Mouse (Mus musculus): Measurements from ENCODE around the gene Entpd2. TPM values are rescaled to one million over a fixed set of nuclear protein-coding genes. Genes with fewer than 3 reads are reported as not detected.

Entpd2 gene
- polyA plus RNA-seq, 1 experiment from 2014 or later = 33.9 TPM

GRCm38 (mm10) chr2:25430395-25431233 lies 34.9 kb downstream of the Entpd2 start:
- H3K9me3 ChIP-seq (ENCODE audit: control insufficient read depth) = no peaks in the 10 kb centered on the region
- H3K36me3 ChIP-seq (ENCODE audit: control insufficient read depth, insufficient read depth) = no peaks in the 10 kb centered on the region
- H3K27me3 ChIP-seq (replicated peaks; ENCODE audit: control insufficient read depth, insufficient read depth, low read length) = peaks cover 4% of the 10 kb centered on the region; the same call in 1 of the 2 replicates
- no peak overlapping the region for H3K4me3 ChIP-seq (ENCODE audit: low read depth, low read length)
- no peak for ATAC-seq
- no peak overlapping the region for H3K4me2 ChIP-seq (replicated peaks; ENCODE audit: low read depth)
- H3K4me1 ChIP-seq (replicated peaks; ENCODE audit: control insufficient read depth, insufficient read depth, low read length) = no peaks in the 10 kb centered on the region; the same call in 1 of the 2 replicates
- 83% methylated on average over 17 of the region's 17 CpGs for WGBS
- no peak overlapping the region for H3K9ac ChIP-seq (ENCODE audit: low read depth, low read length)
- TF ChIP-seq CTCF (IDR thresholded peaks at IDR 0.05; ENCODE audit: low read depth) = no peak
- no peak overlapping the region for H3K27ac ChIP-seq (ENCODE audit: low read depth, low read length)

DNA sequence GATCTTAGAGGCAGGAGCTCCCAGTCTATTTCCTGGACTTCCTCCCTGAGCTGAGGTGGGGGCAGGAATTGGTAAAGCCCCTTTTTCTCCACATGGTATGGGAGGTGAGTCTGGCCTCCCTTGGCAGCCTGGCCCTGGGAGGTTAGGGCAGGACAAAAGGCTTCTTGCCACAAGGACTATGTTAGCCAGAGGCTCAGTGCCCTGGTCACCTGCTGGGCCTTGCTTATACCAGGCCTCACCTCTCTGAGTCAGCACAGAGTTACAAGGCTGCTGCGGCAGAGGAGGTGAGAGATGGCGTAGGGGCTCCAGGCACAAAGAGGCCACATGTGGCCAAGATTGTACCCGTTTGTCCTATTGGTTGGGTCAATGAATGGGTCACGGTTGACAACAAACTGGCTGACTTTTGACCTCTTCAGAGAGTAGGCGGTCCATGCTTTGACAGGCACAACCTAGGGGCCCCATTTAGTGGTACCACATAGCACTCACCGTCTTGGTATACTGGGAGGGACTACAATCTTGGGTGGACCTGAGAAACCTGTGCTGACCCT lies 35.7 kb downstream of the Entpd2 start:
- Histone ChIP-seq H3K27ac (ENCODE audit: low read depth, low read length) (no peak overlapping the region), H3K4me2 (replicated peaks; ENCODE audit: low read depth) (no peak overlapping the region), H3K36me3 (ENCODE audit: control insufficient read depth, insufficient read depth) (no peaks in the 10 kb centered on the region), H3K4me1 (replicated peaks; ENCODE audit: control insufficient read depth, insufficient read depth, low read length) (no peaks in the 10 kb centered on the region; the same call in 1 of the 2 replicates), H3K9ac (ENCODE audit: low read depth, low read length) (no peak overlapping the region), H3K27me3 (replicated peaks; ENCODE audit: control insufficient read depth, insufficient read depth, low read length) (no peaks in the 10 kb centered on the region; the same call in 1 of the 2 replicates), H3K4me3 (ENCODE audit: low read depth, low read length) (no peak overlapping the region), H3K9me3 (ENCODE audit: control insufficient read depth) (no peaks in the 10 kb centered on the region)
- no peak for TF ChIP-seq CTCF (IDR thresholded peaks at IDR 0.05; ENCODE audit: low read depth)
- WGBS = 80% methylated on average over 6 of the region's 6 CpGs
- ATAC-seq = no peak

DNA sequence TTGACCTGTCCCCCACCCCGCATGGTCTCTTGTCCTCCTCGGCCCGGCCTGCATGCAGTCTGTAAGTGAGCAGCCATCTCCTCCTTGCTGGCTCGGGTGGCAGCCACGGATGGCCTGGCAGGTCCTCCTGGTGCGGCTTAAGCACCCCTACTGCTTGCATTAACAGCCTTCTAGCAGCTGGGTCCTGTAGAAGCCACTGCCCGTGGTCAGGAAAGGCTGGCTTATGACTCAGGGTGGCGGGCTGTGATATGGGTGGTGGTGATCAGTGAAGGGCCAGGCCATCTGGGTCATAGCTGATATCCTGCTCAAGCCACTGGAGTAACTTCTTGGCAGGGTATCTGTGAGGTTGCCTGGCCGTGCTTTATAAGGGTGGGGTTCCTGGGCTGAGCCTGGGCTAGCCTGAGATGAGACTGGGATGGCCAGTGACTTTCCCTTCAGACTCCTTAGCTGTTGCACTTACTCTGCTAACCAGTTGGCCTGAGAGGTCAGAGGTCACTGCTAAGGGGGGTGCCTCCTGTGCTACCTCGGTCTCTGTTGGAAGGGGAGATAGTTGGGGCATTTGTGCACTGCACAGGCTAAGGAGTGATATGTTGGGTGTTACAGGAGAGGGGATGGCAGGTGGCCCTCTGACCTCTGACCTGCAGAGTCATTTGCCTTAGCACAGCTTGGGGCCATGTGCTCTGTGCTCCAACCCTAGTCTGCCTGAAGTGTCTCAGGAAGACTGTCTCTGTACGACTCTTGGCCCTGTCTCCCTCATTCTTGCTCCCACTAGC lies 36.8 kb downstream of the Entpd2 start:
- no peak overlapping the region for H3K27ac ChIP-seq (ENCODE audit: low read depth, low read length)
- no peak overlapping the region for H3K4me2 ChIP-seq (replicated peaks; ENCODE audit: low read depth)
- H3K9me3 ChIP-seq (ENCODE audit: control insufficient read depth) = no peaks in the 10 kb centered on the region
- H3K36me3 ChIP-seq (ENCODE audit: control insufficient read depth, insufficient read depth) = no peaks in the 10 kb centered on the region
- 82% methylated on average over 11 of the region's 11 CpGs for WGBS
- no peak for ATAC-seq
- no peak overlapping the region for H3K4me3 ChIP-seq (ENCODE audit: low read depth, low read length)
- no peak for TF ChIP-seq CTCF (IDR thresholded peaks at IDR 0.05; ENCODE audit: low read depth)
- no peaks in the 10 kb centered on the region; the same call in 1 of the 2 replicates for H3K4me1 ChIP-seq (replicated peaks; ENCODE audit: control insufficient read depth, insufficient read depth, low read length)
- H3K9ac ChIP-seq (ENCODE audit: low read depth, low read length) = no peak overlapping the region
- H3K27me3 ChIP-seq (replicated peaks; ENCODE audit: control insufficient read depth, insufficient read depth, low read length) = no peaks in the 10 kb centered on the region; the same call in 1 of the 2 replicates

GRCm38 (mm10) chr2:25433101-25433500 lies 37.4 kb downstream of the Entpd2 start:
- Histone ChIP-seq H3K9ac (ENCODE audit: low read depth, low read length) (no peak overlapping the region), H3K4me1 (replicated peaks; ENCODE audit: control insufficient read depth, insufficient read depth, low read length) (no peaks in the 10 kb centered on the region; the same call in 1 of the 2 replicates), H3K4me3 (ENCODE audit: low read depth, low read length) (no peak overlapping the region), H3K27ac (ENCODE audit: low read depth, low read length) (no peak overlapping the region), H3K36me3 (ENCODE audit: control insufficient read depth, insufficient read depth) (no peaks in the 10 kb centered on the region), H3K9me3 (ENCODE audit: control insufficient read depth) (no peaks in the 10 kb centered on the region), H3K27me3 (replicated peaks; ENCODE audit: control insufficient read depth, insufficient read depth, low read length) (no peaks in the 10 kb centered on the region; the same call in 1 of the 2 replicates), H3K4me2 (replicated peaks; ENCODE audit: low read depth) (no peak overlapping the region)
- no peak for TF ChIP-seq CTCF (IDR thresholded peaks at IDR 0.05; ENCODE audit: low read depth)
- ATAC-seq = no peak
- 89% methylated on average over 17 of the region's 17 CpGs for whole genome bisulfite sequencing

DNA sequence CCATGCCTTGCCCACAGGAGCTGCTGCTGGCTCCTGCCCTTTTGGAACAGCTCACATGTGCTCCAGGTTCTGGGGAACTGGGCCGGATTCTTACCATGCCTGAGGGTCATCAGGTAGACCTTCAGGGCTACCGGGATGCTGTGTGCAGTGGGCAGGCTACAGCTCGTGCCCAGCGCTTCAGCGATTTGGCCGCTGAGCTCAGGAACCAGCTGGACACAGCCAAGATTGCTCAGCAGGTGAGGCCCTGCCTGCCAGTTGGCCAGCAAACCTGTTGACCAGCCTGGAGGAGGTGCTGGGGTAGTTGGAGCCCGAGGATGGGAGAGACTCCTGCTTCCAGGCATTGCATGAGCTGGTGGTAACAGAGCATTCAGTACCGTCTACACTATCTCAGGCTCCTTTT lies 38.6 kb downstream of the Entpd2 start:
- Histone ChIP-seq H3K4me1 (replicated peaks; ENCODE audit: control insufficient read depth, insufficient read depth, low read length) (no peaks in the 10 kb centered on the region), H3K4me3 (ENCODE audit: low read depth, low read length) (no peak overlapping the region), H3K27me3 (replicated peaks; ENCODE audit: control insufficient read depth, insufficient read depth, low read length) (no peaks in the 10 kb centered on the region), H3K36me3 (ENCODE audit: control insufficient read depth, insufficient read depth) (no peaks in the 10 kb centered on the region; the same call in 1 of the 2 replicates), H3K4me2 (replicated peaks; ENCODE audit: low read depth) (no peak overlapping the region), H3K9ac (ENCODE audit: low read depth, low read length) (no peak overlapping the region), H3K9me3 (ENCODE audit: control insufficient read depth) (no peaks in the 10 kb centered on the region), H3K27ac (ENCODE audit: low read depth, low read length) (no peak overlapping the region)
- no peak for ATAC-seq
- no peak for TF ChIP-seq CTCF (IDR thresholded peaks at IDR 0.05; ENCODE audit: low read depth)
- 78% methylated on average over 8 of the region's 8 CpGs for WGBS

- ATAC-seq = no peak
- H3K36me3 ChIP-seq (ENCODE audit: control insufficient read depth, insufficient read depth) = no peaks in the 10 kb centered on the region; the same call in 1 of the 2 replicates
- H3K4me2 ChIP-seq (replicated peaks; ENCODE audit: low read depth) = no peak overlapping the region
- TF ChIP-seq CTCF (IDR thresholded peaks at IDR 0.05; ENCODE audit: low read depth) = no peak
- no peak overlapping the region for H3K9ac ChIP-seq (ENCODE audit: low read depth, low read length)
- no peak overlapping the region for H3K27ac ChIP-seq (ENCODE audit: low read depth, low read length)
- no peaks in the 10 kb centered on the region for H3K9me3 ChIP-seq (ENCODE audit: control insufficient read depth)
- WGBS = 80% methylated on average over 10 of the region's 10 CpGs
- no peaks in the 10 kb centered on the region for H3K27me3 ChIP-seq (replicated peaks; ENCODE audit: control insufficient read depth, insufficient read depth, low read length)
- H3K4me3 ChIP-seq (ENCODE audit: low read depth, low read length) = no peak overlapping the region
- no peaks in the 10 kb centered on the region for H3K4me1 ChIP-seq (replicated peaks; ENCODE audit: control insufficient read depth, insufficient read depth, low read length)
These were observed 40.7 kb downstream of the Entpd2 start for GRCm38 (mm10) chr2:25436286-25436820.
